Mouse (Mus musculus) left cerebral cortex, adult 2 months (tissue): ENCODE results near the gene Ndst4. TPM values are rescaled to one million over a fixed set of nuclear protein-coding genes. Genes with fewer than 3 reads are reported as not detected.

Experiments
- DNase-seq, 2 experiments: peaks; one replicate each; pipeline ENCODE4 v3.0.0; 2021 to 2022; ENCODE audit warnings: low spot score in 2 of 2, mixed read lengths in 1 of 2; ENCODE audit errors: extremely low spot score in 1 of 2
- H3K27ac ChIP-seq: fragments of 200-600 bp; 2 replicates; pipeline ENCODE4 v1.8.1; 2022
- H3K4me3 ChIP-seq: fragments of 200-600 bp; 2 replicates; pipeline ENCODE4 v1.8.1; 2022
- CTCF ChIP-seq: fragments of 200-600 bp; IDR thresholded peaks from 2 replicates; pipeline ENCODE4 v1.8.1; 2022; ENCODE audit warnings: antibody characterized with exemption, mild to moderate bottlenecking, moderate library complexity
- intact Hi-C: fragments of 180-260 bp; cut with DNase I; formaldehyde crosslinking; loops from one replicate; pipeline ENCODE4 v1.15.1; 2025
- total RNA-seq, 2 experiments: library from RNA; stranded (reverse); gene quantifications; 2 replicates each; pipeline ENCODE4 v1.2.3; 2021

The Ndst4 gene
- total RNA-seq, 2 experiments from 2014 or later: 6.8 to 17.3 TPM

- intact Hi-C loops: no loop called here
- DNase-seq: no peak
- TF ChIP-seq CTCF: no peak
- no peak overlapping the region for H3K27ac ChIP-seq
- no peak overlapping the region for H3K4me3 ChIP-seq
Measured at GRCm38 (mm10) chr3:125660884-125661532, 257.1 kb downstream of the Ndst4 start.

- H3K27ac ChIP-seq: no peak overlapping the region
- no peak for TF ChIP-seq CTCF
Measured at GRCm38 (mm10) chr3:125673997-125674794, 270.3 kb downstream of the Ndst4 start.

GRCm38 (mm10) chr3:125675211-125675896 is 271.5 kb downstream of the Ndst4 start:
- H3K27ac ChIP-seq: no peak overlapping the region
- DNase-seq: no peak
- no peak overlapping the region for H3K4me3 ChIP-seq
- intact Hi-C loops: no loop called here
- no peak for TF ChIP-seq CTCF

More at GRCm38 (mm10) chr3:125673997-125674794, 270.3 kb downstream of the Ndst4 start:
- no peak for DNase-seq
- intact Hi-C loops: no loop called here
- H3K4me3 ChIP-seq: no peak overlapping the region

GRCm38 (mm10) chr3:125678924-125679323 is 275.0 kb downstream of the Ndst4 start:
- Histone ChIP-seq H3K4me3 (peak overlapping the region; percentile 44), H3K27ac (no peak overlapping the region)
- intact Hi-C loops: no loop called here
- DNase-seq: no peak
- no peak for TF ChIP-seq CTCF

GRCm38 (mm10) chr3:125683460-125684230 is 279.8 kb downstream of the Ndst4 start:
- no peak overlapping the region for H3K27ac ChIP-seq
- intact Hi-C loops: no loop called here
- H3K4me3 ChIP-seq: no peak overlapping the region
- TF ChIP-seq CTCF: no peak
- peak in 1 of 2 experiments; percentile 13 for DNase-seq

GRCm38 (mm10) chr3:125684583-125684982 is 280.7 kb downstream of the Ndst4 start:
- Histone ChIP-seq H3K27ac (no peak overlapping the region), H3K4me3 (no peak overlapping the region)
- no peak for TF ChIP-seq CTCF
- DNase-seq: no peak
- intact Hi-C loops: no loop called here

- no peak overlapping the region for H3K4me3 ChIP-seq
- no peak for TF ChIP-seq CTCF
- H3K27ac ChIP-seq: no peak overlapping the region
- no peak for DNase-seq
- intact Hi-C loops: no loop called here
Measured at GRCm38 (mm10) chr3:125687601-125688000, 283.7 kb downstream of the Ndst4 start.

GRCm38 (mm10) chr3:125690948-125691347 is 287.1 kb downstream of the Ndst4 start:
- no peak overlapping the region for H3K4me3 ChIP-seq
- H3K27ac ChIP-seq: no peak overlapping the region
- no peak for DNase-seq
- no peak for TF ChIP-seq CTCF
- intact Hi-C loops: no loop called here

- no peak for TF ChIP-seq CTCF
- Histone ChIP-seq H3K27ac (no peak overlapping the region), H3K4me3 (no peak overlapping the region)
- intact Hi-C loops: no loop called here
- no peak for DNase-seq
Measured at GRCm38 (mm10) chr3:125722953-125723352, 319.1 kb downstream of the Ndst4 start.

- Histone ChIP-seq H3K4me3 (no peak overlapping the region), H3K27ac (no peak overlapping the region)
- no peak for DNase-seq
- intact Hi-C loops: no loop called here
- no peak for TF ChIP-seq CTCF
Measured at GRCm38 (mm10) chr3:125734945-125735344, 331.1 kb downstream of the Ndst4 start.

- intact Hi-C loops: no loop called here
- no peak overlapping the region for H3K27ac ChIP-seq
- TF ChIP-seq CTCF: no peak
- no peak for DNase-seq
- H3K4me3 ChIP-seq: no peak overlapping the region
Measured at GRCm38 (mm10) chr3:125744468-125745141, 340.7 kb downstream of the Ndst4 start.
